Mouse (Mus musculus): Measurements from ENCODE around the gene Rbfox3.

Rbfox3 gene

GRCm38 (mm10) chr11:118911307-118912070, at the start of gene Rbfox3:
Rbfox3 (minus strand) TSS chr11:118911597.
- no peak for DNase-seq

GRCm38 (mm10) chr11:118960649-118961048, 49.3 kb upstream of the Rbfox3 start:
- DNase-seq: no peak

GRCm38 (mm10) chr11:118957070-118957471, 45.7 kb upstream of the Rbfox3 start:
- no peak for DNase-seq

GRCm38 (mm10) chr11:118955016-118955415, 43.6 kb upstream of the Rbfox3 start:
- no peak for DNase-seq

GRCm38 (mm10) chr11:118945868-118946267, 34.5 kb upstream of the Rbfox3 start:
- no peak for DNase-seq

GRCm38 (mm10) chr11:118941268-118941667, 29.9 kb upstream of the Rbfox3 start:
- DNase-seq: no peak

GRCm38 (mm10) chr11:118940539-118940938, 29.1 kb upstream of the Rbfox3 start:
- DNase-seq: no peak

GRCm38 (mm10) chr11:118939731-118940130, 28.3 kb upstream of the Rbfox3 start:
- DNase-seq: no peak

- no peak for DNase-seq
Observed at GRCm38 (mm10) chr11:118934925-118935324, 23.5 kb upstream of the Rbfox3 start.

GRCm38 (mm10) chr11:118927081-118927480, 15.7 kb upstream of the Rbfox3 start:
- no peak for DNase-seq

- DNase-seq: no peak
Observed at GRCm38 (mm10) chr11:118921852-118922251, 10.5 kb upstream of the Rbfox3 start.

- DNase-seq: no peak
Observed at GRCm38 (mm10) chr11:118916423-118917030, 5.1 kb upstream of the Rbfox3 start.

GRCm38 (mm10) chr11:118915888-118916287, 4.5 kb upstream of the Rbfox3 start:
- DNase-seq: no peak

GRCm38 (mm10) chr11:118912686-118913085, 1.3 kb upstream of the Rbfox3 start:
- DNase-seq: no peak

GRCm38 (mm10) chr11:118910756-118911155, 641 bp downstream of the Rbfox3 start:
- DNase-seq: no peak

- DNase-seq: no peak
Observed at GRCm38 (mm10) chr11:118909814-118910201, 1.6 kb downstream of the Rbfox3 start.

GRCm38 (mm10) chr11:118908981-118909813, 2.2 kb downstream of the Rbfox3 start:
- no peak for DNase-seq

GRCm38 (mm10) chr11:118908431-118908980, 2.9 kb downstream of the Rbfox3 start:
- no peak for DNase-seq

- DNase-seq: no peak
Observed at GRCm38 (mm10) chr11:118907471-118908401, 3.7 kb downstream of the Rbfox3 start.

GRCm38 (mm10) chr11:118906824-118907470, 4.5 kb downstream of the Rbfox3 start:
- DNase-seq: no peak

GRCm38 (mm10) chr11:118906131-118906823, 5.1 kb downstream of the Rbfox3 start:
- DNase-seq: no peak

All from thymus, postnatal 14 days (tissue).